ENCODE assay signal across 21 mouse cellular contexts in the genomic region with DNA sequence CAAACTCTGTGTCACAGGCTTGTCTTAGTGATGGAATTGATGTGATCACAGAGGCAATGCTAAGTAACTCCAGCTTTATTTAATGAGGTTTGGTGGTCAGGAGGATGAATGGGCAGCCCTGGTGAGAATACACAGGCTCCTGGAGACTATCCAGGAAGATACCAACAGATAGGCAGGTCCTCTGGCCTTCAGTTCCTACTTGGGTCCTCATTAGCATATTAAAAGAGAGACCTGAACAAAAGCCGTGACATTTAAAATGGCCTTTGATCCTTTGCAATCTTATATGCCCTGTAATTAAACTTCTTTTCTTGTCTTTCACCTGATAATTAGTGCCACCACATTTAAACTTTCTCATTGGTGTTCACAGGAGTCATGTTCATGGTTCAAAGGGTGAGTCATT.
DNase-seq lines count a peak whose midpoint lies in the region; ATAC-seq and TF ChIP-seq lines count a peak whose summit lies in the region.
"Had no signal": no experiment of that assay in that cellular context is flagged by ENCODE, and none has a peak within 500 bp of the region (broad histone marks: within the 10 kb centered on the region; RNA-seq: fewer than 3 reads in every experiment).

No protein-coding gene starts in this region.

- H3K36me3 ChIP-seq in kidney, embryonic 15.5 days: no peaks in the 10 kb centered on the region
- H3K36me3 ChIP-seq in forebrain, embryonic 12.5 days (replicated peaks): no peaks in the 10 kb centered on the region
- no peaks in the 10 kb centered on the region for H3K36me3 ChIP-seq in intestine, postnatal 0 days (ENCODE audit: control insufficient read depth, insufficient read depth)
- H3K36me3 ChIP-seq: midbrain, embryonic 10.5 days; neural tube, embryonic 15.5 days had no signal

- H3K9ac ChIP-seq in kidney, embryonic 15.5 days: no peak overlapping the region
- no peak overlapping the region for H3K9ac ChIP-seq in forebrain, embryonic 12.5 days
- no peak overlapping the region for H3K9ac ChIP-seq in intestine, postnatal 0 days (ENCODE audit: low read depth, low read length)
- H3K9ac ChIP-seq: liver, embryonic 14.5 days; neural tube, embryonic 15.5 days had no signal

- H3K4me1 ChIP-seq in kidney, embryonic 15.5 days: 0 out of 2 replicates have a peak, but pooled peaks cover 5% of the 10 kb centered on the region
- peaks cover 9% of the 10 kb centered on the region; the same call in 1 of the 2 replicates for H3K4me1 ChIP-seq in forebrain, embryonic 12.5 days
- peaks cover 2% of the 10 kb centered on the region; the same call in 1 of the 2 replicates for H3K4me1 ChIP-seq in intestine, postnatal 0 days (replicated peaks; ENCODE audit: control insufficient read depth, insufficient read depth, low read length)

- H3K27ac ChIP-seq in kidney, embryonic 15.5 days: peak overlapping the region; percentile 50; the same call in 1 of the 2 replicates
- no peak overlapping the region for H3K27ac ChIP-seq in forebrain, embryonic 12.5 days
- H3K27ac ChIP-seq in intestine, postnatal 0 days (ENCODE audit: low read depth, low read length): no peak overlapping the region
- H3K27ac ChIP-seq: kidney, postnatal 0 days; layer of hippocampus, adult 2 months; liver, embryonic 14.5 days; midbrain, embryonic 10.5 days; neural tube, embryonic 15.5 days had no signal

- no peak overlapping the region for H3K4me3 ChIP-seq in kidney, embryonic 15.5 days (replicated peaks)
- H3K4me3 ChIP-seq in forebrain, embryonic 12.5 days (replicated peaks): no peak overlapping the region
- H3K4me3 ChIP-seq in intestine, postnatal 0 days (ENCODE audit: low read depth, low read length): no peak overlapping the region
- H3K4me3 ChIP-seq: layer of hippocampus, adult 2 months; midbrain, embryonic 10.5 days; myocyte; neural tube, embryonic 15.5 days had no signal

- no peak for ATAC-seq in kidney, embryonic 15.5 days (replicated peaks; ENCODE audit: low FRiP score)
- ATAC-seq in forebrain, embryonic 12.5 days (ENCODE audit: low FRiP score): peak; percentile 66; the same call in 1 of the 2 replicates
- ATAC-seq in intestine, postnatal 0 days: peak; percentile 57
- ATAC-seq: inflammation-experienced regulatory T-cells, adult 6 months had no signal

- TF ChIP-seq CTCF in intestine, postnatal 0 days (IDR thresholded peaks at IDR 0.05; ENCODE audit: low read depth): no peak

- DNase-seq in kidney, adult 18-20 months: no peak
- DNase-seq in Muller cell, postnatal 12 days (ENCODE audit: inconsistent ontology term): peak; percentile 86
- no peak for DNase-seq in urinary bladder, postnatal 25 days (ENCODE audit: low spot score)
- no peak for DNase-seq in B cell, adult 2 months
- DNase-seq: adrenal gland, adult 2 months; cerebellum, adult 18-20 months; heart, adult 18-20 months; lung, postnatal 36 days; retina, postnatal 1 day; right cerebral cortex, postnatal 4 days; thymus, postnatal 4 days had no signal

- WGBS in kidney, embryonic 15.5 days: 38% methylated on average over 1 of the region's 1 CpGs
- 21% methylated on average over 1 of the region's 1 CpGs for WGBS in forebrain, embryonic 12.5 days
- WGBS in intestine, postnatal 0 days: 24% methylated on average over 1 of the region's 1 CpGs

- no peak overlapping the region for H3K4me2 ChIP-seq in kidney, embryonic 15.5 days
- no peak overlapping the region for H3K4me2 ChIP-seq in forebrain, embryonic 12.5 days
- no peak overlapping the region for H3K4me2 ChIP-seq in intestine, postnatal 0 days (replicated peaks; ENCODE audit: low read depth)
- H3K4me2 ChIP-seq: neural tube, embryonic 15.5 days had no signal

- no peaks in the 10 kb centered on the region for H3K9me3 ChIP-seq in kidney, embryonic 15.5 days (replicated peaks)
- H3K9me3 ChIP-seq in forebrain, embryonic 12.5 days: no peaks in the 10 kb centered on the region
- H3K9me3 ChIP-seq in intestine, postnatal 0 days (ENCODE audit: control insufficient read depth): no peaks in the 10 kb centered on the region
- H3K9me3 ChIP-seq: midbrain, embryonic 10.5 days; neural tube, embryonic 15.5 days had no signal

- H3K27me3 ChIP-seq in kidney, embryonic 15.5 days: no peaks in the 10 kb centered on the region
- H3K27me3 ChIP-seq in forebrain, embryonic 12.5 days: no peaks in the 10 kb centered on the region
- no peaks in the 10 kb centered on the region for H3K27me3 ChIP-seq in intestine, postnatal 0 days (replicated peaks; ENCODE audit: control insufficient read depth, insufficient read depth, low read length)
- H3K27me3 ChIP-seq: neural tube, embryonic 15.5 days had no signal
